Mouse (Mus musculus): ENCODE data around the gene Ybx1. TPM values are rescaled to one million over a fixed set of nuclear protein-coding genes. Genes with fewer than 3 reads are reported as not detected.

The Ybx1 gene
- polyA plus RNA-seq, 1 experiment from 2014 or later: 950 TPM

Other genes starting within 250 kb of the Ybx1 start
- 89.5 and 89.7 TPM in 2 replicates for gene Slc2a1, start 185.9 kb downstream of the Ybx1 start, polyA plus RNA-seq (2015; fragmentation: Nextera tagmentation; extraction: Ambion mirVana)
- 5.0 and 5.4 TPM in 2 replicates for gene Zfp691, start 120.4 kb downstream of the Ybx1 start, polyA plus RNA-seq (2015; fragmentation: Nextera tagmentation; extraction: Ambion mirVana)
- 0.27 and 0.61 TPM in 2 replicates for gene Ermap, start 104.6 kb downstream of the Ybx1 start, polyA plus RNA-seq (2015; fragmentation: Nextera tagmentation; extraction: Ambion mirVana)
- 256 and 267 TPM in 2 replicates for gene Svbp, start 99.3 kb downstream of the Ybx1 start, polyA plus RNA-seq (2015; fragmentation: Nextera tagmentation; extraction: Ambion mirVana)
- gene Tmem269, start 76.4 kb downstream of the Ybx1 start, polyA plus RNA-seq (2015; fragmentation: Nextera tagmentation; extraction: Ambion mirVana): 0.17 and 0.78 TPM in 2 replicates
- gene AU022252, start 61.9 kb downstream of the Ybx1 start, polyA plus RNA-seq (2015; fragmentation: Nextera tagmentation; extraction: Ambion mirVana): 31.5 and 32.8 TPM in 2 replicates
- 8.3 and 9.2 TPM in 2 replicates for gene P3h1, start 61.7 kb downstream of the Ybx1 start, polyA plus RNA-seq (2015; fragmentation: Nextera tagmentation; extraction: Ambion mirVana)
- 0.70 and 1.0 TPM in 2 replicates for gene Cldn19, start 39.2 kb downstream of the Ybx1 start, polyA plus RNA-seq (2015; fragmentation: Nextera tagmentation; extraction: Ambion mirVana)
- gene Ppih, start 25.9 kb upstream of the Ybx1 start, polyA plus RNA-seq (2015; fragmentation: Nextera tagmentation; extraction: Ambion mirVana): 65.3 and 76.6 TPM in 2 replicates
- 10.6 and 13.0 TPM in 2 replicates for gene Ccdc30, start 120.9 kb upstream of the Ybx1 start, polyA plus RNA-seq (2015; fragmentation: Nextera tagmentation; extraction: Ambion mirVana)
- 16.7 and 17.7 TPM in 2 replicates for gene Ppcs, start 127.8 kb upstream of the Ybx1 start, polyA plus RNA-seq (2015; fragmentation: Nextera tagmentation; extraction: Ambion mirVana)
- gene Zmynd12, start 128.2 kb upstream of the Ybx1 start, polyA plus RNA-seq (2015; fragmentation: Nextera tagmentation; extraction: Ambion mirVana): 0.27 and 0.57 TPM in 2 replicates
- gene Rimkla, start 198.0 kb upstream of the Ybx1 start, polyA plus RNA-seq (2015; fragmentation: Nextera tagmentation; extraction: Ambion mirVana): 19.1 and 20.3 TPM in 2 replicates
- 30.8 and 34.5 TPM in 2 replicates for gene Foxj3, start 242.4 kb upstream of the Ybx1 start, polyA plus RNA-seq (2015; fragmentation: Nextera tagmentation; extraction: Ambion mirVana)
- gene Frg2f1, start 244.9 kb upstream of the Ybx1 start, polyA plus RNA-seq (2015; fragmentation: Nextera tagmentation; extraction: Ambion mirVana): 5.4 and 7.0 TPM in 2 replicates

Data from forebrain, embryonic 15.5 days (tissue).